Mouse (Mus musculus) hindlimb bud, embryonic 11.5 days (tissue): ENCODE results near the gene Gm13276.
"Not testable (repeated sequence)": the region's sequence is repeated elsewhere in the genome, so short reads cannot be mapped to it uniquely, and the experiment has no call there.

Experiments
- DNase-seq: peaks from one replicate; pipeline ENCODE4 v3.0.0-alpha.2; 2012; ENCODE audit warnings: low read depth, low spot score; ENCODE audit errors: extremely low spot score

Gene Gm13276

DNA sequence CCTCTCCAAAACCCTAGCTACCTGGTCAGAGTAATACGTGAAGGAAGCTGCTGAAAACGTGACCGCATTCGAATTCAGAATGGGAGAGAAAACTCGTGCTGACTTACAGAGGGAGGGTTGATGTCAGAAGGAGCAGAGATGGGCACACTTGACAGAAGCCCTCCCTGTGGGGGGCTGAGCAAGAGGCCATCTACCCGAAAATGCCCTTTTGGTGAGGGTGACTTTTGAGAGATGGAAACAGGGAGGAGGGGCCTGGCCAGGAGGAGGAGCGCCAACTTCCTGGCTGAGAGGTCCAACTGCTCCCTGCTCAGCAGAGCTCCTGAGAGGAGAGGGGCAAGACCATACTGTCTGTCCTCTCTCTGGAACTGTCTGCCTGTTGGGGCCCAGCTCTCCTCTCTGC lies 3.7 kb upstream of the Gm13276 start, which contains the start of gene Ifnz:
Ifnz (plus strand) TSS at position 301 of the 400 bp plus-strand sequence.
- not testable (repeated sequence) for DNase-seq

DNA sequence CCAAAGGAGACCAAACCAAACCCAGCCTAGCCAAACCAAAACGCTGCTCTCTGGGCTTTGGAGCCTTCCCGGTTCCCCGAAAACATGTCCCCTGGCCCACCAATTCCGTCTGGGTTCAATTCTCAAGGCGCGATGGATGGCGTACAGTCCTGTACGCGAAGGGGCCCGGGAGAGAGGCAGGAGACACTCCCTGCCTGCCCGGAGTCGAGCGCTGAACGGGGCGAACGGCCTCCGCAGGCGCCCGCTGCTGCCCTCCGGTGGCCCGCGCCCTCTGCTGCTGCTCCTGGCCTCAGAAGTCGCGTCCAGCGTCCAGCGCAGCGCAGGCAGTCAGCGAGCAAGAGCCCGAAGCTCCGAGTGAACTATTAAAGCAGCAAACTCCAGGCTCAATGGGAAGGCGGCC lies 3.2 kb upstream of the Gm13276 start:
- not testable (repeated sequence) for DNase-seq

DNA sequence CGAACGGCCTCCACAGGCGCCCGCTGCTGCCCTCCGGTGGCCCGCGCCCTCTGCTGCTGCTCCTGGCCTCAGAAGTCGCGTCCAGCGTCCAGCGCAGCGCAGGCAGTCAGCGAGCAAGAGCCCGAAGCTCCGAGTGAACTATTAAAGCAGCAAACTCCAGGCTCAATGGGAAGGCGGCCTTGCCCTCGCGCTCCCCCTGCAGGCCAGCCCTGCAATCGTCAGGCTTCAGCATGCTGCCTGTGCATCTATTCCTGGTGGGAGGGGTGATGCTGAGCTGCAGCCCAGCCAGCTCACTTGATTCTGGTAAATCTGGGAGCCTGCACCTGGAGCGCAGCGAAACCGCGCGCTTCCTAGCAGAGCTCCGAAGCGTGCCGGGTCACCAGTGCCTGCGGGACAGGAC lies 2.9 kb downstream of the Gm13276 start, which contains the start of gene Gm13277:
Gm13277 (plus strand) TSS at position 231 of the 400 bp plus-strand sequence.
- not testable (repeated sequence) for DNase-seq

DNA sequence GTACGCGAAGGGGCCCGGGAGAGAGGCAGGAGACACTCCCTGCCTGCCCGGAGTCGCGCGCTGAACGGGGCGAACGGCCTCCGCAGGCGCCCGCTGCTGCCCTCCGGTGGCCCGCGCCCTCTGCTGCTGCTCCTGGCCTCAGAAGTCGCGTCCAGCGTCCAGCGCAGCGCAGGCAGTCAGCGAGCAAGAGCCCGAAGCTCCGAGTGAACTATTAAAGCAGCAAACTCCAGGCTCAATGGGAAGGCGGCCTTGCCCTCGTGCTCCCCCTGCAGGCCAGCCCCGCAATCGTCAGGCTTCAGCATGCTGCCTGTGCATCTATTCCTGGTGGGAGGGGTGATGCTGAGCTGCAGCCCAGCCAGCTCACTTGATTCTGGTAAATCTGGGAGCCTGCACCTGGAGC lies 5.7 kb downstream of the Gm13276 start, which contains the start of gene Gm13278:
Gm13278 (plus strand) TSS at position 301 of the 400 bp plus-strand sequence.
- DNase-seq: not testable (repeated sequence)

DNA sequence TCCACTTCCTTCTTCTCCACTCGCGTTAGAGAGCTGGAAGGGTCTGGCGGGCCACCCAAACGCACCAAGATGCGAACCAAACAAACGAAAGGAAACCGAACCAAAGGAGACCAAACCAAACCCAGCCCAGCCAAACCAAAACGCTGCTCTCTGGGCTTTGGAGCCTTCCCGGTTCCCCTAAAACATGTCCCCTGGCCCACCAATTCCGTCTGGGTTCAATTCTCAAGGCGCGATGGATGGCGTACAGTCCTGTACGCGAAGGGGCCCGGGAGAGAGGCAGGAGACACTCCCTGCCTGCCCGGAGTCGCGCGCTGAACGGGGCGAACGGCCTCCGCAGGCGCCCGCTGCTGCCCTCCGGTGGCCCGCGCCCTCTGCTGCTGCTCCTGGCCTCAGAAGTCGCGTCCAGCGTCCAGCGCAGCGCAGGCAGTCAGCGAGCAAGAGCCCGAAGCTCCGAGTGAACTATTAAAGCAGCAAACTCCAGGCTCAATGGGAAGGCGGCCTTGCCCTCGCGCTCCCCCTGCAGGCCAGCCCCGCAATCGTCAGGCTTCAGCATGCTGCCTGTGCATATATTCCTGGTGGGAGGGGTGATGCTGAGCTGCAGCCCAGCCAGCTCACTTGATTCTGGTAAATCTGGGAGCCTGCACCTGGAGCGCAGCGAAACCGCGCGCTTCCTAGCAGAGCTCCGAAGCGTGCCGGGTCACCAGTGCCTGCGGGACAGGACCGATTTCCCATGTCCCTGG lies 8.6 kb downstream of the Gm13276 start, which contains the start of gene Gm13275:
Gm13275 (plus strand) TSS at position 552 of the 740 bp plus-strand sequence.
- DNase-seq: not testable (repeated sequence)

DNA sequence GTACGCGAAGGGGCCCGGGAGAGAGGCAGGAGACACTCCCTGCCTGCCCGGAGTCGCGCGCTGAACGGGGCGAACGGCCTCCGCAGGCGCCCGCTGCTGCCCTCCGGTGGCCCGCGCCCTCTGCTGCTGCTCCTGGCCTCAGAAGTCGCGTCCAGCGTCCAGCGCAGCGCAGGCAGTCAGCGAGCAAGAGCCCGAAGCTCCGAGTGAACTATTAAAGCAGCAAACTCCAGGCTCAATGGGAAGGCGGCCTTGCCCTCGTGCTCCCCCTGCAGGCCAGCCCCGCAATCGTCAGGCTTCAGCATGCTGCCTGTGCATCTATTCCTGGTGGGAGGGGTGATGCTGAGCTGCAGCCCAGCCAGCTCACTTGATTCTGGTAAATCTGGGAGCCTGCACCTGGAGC lies 11.6 kb downstream of the Gm13276 start, which contains the start of gene Gm13279:
Gm13279 (plus strand) TSS at position 301 of the 400 bp plus-strand sequence.
- DNase-seq: not testable (repeated sequence)

DNA sequence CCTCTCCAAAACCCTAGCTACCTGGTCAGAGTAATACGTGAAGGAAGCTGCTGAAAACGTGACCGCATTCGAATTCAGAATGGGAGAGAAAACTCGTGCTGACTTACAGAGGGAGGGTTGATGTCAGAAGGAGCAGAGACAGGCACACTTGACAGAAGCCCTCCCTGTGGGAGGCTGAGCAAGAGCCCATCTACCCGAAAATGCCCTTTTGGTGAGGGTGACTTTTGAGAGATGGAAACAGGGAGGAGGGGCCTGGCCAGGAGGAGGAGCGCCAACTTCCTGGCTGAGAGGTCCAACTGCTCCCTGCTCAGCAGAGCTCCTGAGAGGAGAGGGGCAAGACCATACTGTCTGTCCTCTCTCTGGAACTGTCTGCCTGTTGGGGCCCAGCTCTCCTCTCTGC lies 13.9 kb downstream of the Gm13276 start, which contains the start of gene Gm13285:
Gm13285 (plus strand) TSS at position 301 of the 400 bp plus-strand sequence.
- not testable (repeated sequence) for DNase-seq

DNA sequence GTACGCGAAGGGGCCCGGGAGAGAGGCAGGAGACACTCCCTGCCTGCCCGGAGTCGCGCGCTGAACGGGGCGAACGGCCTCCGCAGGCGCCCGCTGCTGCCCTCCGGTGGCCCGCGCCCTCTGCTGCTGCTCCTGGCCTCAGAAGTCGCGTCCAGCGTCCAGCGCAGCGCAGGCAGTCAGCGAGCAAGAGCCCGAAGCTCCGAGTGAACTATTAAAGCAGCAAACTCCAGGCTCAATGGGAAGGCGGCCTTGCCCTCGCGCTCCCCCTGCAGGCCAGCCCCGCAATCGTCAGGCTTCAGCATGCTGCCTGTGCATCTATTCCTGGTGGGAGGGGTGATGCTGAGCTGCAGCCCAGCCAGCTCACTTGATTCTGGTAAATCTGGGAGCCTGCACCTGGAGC lies 17.4 kb downstream of the Gm13276 start, which contains the start of gene Gm13287:
Gm13287 (plus strand) TSS at position 301 of the 400 bp plus-strand sequence.
- not testable (repeated sequence) for DNase-seq

DNA sequence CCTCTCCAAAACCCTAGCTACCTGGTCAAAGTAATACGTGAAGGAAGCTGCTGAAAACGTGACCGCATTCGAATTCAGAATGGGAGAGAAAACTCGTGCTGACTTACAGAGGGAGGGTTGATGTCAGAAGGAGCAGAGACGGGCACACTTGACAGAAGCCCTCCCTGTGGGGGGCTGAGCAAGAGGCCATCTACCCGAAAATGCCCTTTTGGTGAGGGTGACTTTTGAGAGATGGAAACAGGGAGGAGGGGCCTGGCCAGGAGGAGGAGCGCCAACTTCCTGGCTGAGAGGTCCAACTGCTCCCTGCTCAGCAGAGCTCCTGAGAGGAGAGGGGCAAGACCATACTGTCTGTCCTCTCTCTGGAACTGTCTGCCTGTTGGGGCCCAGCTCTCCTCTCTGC lies 19.7 kb downstream of the Gm13276 start, which contains the start of gene Gm13288:
Gm13288 (plus strand) TSS at position 301 of the 400 bp plus-strand sequence.
- DNase-seq: not testable (repeated sequence)

DNA sequence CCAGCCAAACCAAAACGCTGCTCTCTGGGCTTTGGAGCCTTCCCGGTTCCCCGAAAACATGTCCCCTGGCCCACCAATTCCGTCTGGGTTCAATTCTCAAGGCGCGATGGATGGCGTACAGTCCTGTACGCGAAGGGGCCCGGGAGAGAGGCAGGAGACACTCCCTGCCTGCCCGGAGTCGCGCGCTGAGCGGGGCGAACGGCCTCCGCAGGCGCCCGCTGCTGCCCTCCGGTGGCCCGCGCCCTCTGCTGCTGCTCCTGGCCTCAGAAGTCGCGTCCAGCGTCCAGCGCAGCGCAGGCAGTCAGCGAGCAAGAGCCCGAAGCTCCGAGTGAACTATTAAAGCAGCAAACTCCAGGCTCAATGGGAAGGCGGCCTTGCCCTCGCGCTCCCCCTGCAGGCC lies 20.3 kb downstream of the Gm13276 start:
- not testable (repeated sequence) for DNase-seq

DNA sequence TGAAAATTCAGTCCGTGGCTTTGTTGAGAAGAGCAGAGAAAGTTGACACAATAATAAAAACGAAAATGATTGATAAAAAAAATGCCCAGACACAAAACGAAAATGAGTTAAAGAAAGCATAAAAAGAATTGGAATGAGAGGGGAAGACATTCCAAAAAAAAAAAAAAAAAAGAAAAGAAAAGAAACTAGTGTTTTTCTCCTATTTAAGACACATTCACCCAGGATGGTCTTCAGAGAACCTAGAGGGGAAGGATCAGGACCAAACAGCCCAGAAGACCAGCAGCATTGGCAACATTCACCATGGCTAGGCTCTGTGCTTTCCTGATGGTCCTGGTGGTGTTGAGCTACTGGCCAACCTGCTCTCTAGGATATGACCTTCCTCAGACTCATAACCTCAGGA lies 30.4 kb downstream of the Gm13276 start, which contains the start of gene Ifna7:
Ifna7 (plus strand) TSS at position 301 of the 400 bp plus-strand sequence.
- no peak for DNase-seq

DNA sequence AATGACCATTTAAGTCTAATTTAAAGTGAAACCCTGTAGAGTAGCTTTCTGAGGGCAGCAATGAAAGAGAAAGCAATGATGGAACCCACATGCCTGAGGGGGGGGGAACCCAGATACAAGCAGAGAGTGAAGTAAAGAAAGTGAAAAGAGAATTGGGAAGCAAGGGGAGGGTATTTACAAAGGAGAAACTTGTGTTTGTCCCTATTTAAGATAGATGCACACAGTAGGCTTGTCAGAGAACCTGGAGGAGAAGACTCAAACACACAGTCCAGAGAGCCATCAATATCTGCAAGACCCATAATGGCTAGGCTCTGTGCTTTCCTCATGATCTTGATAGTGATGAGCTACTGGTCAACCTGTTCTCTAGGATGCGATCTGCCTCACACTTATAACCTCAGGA lies 34.1 kb downstream of the Gm13276 start, which contains the start of gene Ifna11:
Ifna11 (plus strand) TSS at position 301 of the 400 bp plus-strand sequence.
- no peak for DNase-seq

DNA sequence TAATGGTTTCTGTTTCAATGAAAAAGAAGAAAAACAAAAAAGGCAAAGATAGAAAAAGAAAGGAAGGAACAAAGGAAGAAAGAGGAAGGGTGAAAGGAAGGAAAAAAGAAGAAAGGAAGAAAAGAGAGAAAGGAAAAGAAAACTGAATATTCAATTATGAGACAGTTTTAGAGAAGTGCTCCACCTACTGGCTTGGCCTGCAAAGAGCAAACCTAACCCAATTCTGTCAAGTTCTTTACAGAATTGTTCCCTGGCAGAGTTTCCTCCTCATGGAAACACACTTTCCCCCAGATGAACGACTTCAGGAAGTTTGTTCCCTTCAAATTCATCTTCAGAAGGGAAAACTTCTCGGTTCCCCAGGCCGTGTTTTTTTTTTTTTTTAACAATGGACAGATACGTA lies 37.5 kb downstream of the Gm13276 start:
- DNase-seq: no peak

DNA sequence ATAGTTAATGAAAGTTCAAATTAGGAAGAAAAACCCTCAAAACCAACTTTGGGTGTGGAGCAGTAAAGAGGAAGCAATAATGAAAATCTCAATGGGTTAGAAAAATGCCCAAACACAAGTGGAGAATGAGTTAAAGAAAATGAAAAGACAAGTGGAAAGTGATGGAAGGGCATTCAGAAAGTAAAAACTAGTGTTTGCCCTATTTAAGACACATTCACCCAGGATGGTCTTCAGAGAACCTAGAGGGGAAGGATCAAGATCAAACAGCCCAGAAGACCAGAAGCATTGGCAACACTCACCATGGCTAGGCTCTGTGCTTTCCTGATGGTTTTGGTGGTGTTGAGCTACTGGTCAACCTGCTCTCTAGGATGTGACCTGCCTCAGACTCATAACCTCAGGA lies 41.6 kb downstream of the Gm13276 start, which contains the start of gene Ifna6:
Ifna6 (plus strand) TSS at position 301 of the 400 bp plus-strand sequence.
- DNase-seq: not testable (repeated sequence)

DNA sequence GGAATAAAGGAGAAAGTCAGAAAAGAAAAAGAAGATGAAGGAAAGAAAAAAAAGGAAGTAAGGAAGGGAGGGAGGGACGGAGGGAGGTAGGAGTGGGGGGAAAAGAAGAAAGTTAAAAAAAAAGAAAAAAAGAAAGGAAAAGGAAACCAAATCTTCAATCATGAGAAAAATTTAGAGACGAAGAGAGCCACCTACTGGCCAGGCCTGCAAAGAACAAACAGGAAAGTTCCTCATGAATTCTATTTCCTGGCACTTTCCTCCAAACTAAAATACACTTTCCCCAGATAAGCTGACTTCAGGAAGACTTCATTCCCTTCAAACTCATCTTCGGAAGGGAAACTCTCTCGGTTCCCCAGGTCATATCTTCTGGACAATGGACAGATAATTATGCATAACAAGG lies 45.0 kb downstream of the Gm13276 start:
- DNase-seq: no peak

DNA sequence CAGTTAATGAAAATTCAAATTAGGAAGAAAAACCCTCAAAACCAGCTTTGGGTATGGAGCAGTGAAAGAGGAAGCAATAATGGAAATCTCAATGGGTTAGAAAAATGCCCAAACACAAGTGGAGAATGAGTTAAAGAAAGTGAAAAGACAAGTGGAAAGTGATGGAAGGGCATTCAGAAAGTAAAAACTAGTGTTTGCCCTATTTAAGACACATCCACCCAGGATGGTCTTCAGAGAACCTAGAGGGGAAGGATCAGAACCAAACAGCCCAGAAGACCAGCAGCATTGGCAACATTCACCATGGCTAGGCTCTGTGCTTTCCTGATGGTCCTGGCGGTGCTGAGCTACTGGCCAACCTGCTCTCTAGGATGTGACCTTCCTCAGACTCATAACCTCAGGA lies 49.7 kb downstream of the Gm13276 start, which contains the start of gene Ifna5:
Ifna5 (plus strand) TSS at position 301 of the 400 bp plus-strand sequence.
- not testable (repeated sequence) for DNase-seq
